11 mouse cellular contexts compared by ENCODE assay signal in the genomic region with DNA sequence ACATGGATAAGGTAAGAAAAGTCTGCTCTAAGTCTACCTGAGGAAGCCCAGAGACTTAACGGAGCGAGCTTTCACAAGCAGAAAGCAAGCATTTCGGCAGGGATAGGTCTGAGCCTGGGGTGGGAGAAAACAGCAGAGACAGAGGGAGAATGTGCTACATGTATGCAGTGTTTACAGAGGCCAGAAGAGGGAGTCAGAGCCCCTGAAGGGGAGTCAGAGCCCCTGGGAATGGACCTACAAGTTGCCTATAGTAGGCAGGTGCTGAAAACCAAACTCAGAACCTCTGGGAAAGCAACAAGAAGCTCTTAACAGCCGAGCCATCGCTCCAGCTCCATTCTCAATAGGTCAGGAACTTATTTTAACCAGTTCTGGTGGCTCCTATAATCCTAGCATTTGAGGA. TPM values are rescaled to one million over a fixed set of nuclear protein-coding genes. Genes with fewer than 3 reads are reported as not detected.
DNase-seq lines count a peak whose midpoint lies in the region; ATAC-seq lines count a peak whose summit lies in the region.
"Had no signal": no experiment of that assay in that cellular context is flagged by ENCODE, and none has a peak within 500 bp of the region (broad histone marks: within the 10 kb centered on the region; RNA-seq: fewer than 3 reads in every experiment).

No protein-coding gene starts in this region.

- H3K4me2 ChIP-seq in forebrain, embryonic 13.5 days, result peak overlapping the region; percentile 85; the same call in 1 of the 2 replicates
- H3K4me2 ChIP-seq in forebrain, embryonic 11.5 days (ENCODE audit: low read depth, low read length, severe bottlenecking), result no peak overlapping the region
- H3K4me2 ChIP-seq in liver, embryonic 13.5 days, result peak overlapping the region; percentile 82

- no peaks in the 10 kb centered on the region for H3K9me3 ChIP-seq in forebrain, embryonic 13.5 days (replicated peaks)
- no peaks in the 10 kb centered on the region for H3K9me3 ChIP-seq in forebrain, embryonic 11.5 days (ENCODE audit: control insufficient read depth, low read length)
- H3K9me3 ChIP-seq in liver, embryonic 13.5 days (replicated peaks), result no peaks in the 10 kb centered on the region

- no peak for DNase-seq in forebrain, embryonic 11.5 days (ENCODE audit: low spot score)
- DNase-seq in 3T3-L1 (ENCODE audit: low read depth, low spot score) (peak; percentile 40), ZHBTc4 (ENCODE audit: low read depth, low spot score) (peak; percentile 75)
- no peak for DNase-seq in liver, embryonic 13.5 days
- no peak for DNase-seq in ovary, adult 18-20 months (ENCODE audit: low spot score)
- no peak for DNase-seq in adrenal gland, adult 18-20 months (ENCODE audit: low spot score in 2 of 2)
- no peak for DNase-seq in heart, postnatal 25 days (ENCODE audit: low spot score)
- DNase-seq: cerebellum, postnatal 14 days; gastrocnemius, postnatal 25 days had no signal

- H3K4me3 ChIP-seq in forebrain, embryonic 13.5 days, result 0 out of 2 replicates have a peak overlapping the region, but pooled peaks have one; percentile 97
- H3K4me3 ChIP-seq in forebrain, embryonic 11.5 days (ENCODE audit: low read depth, low read length), result no peak overlapping the region
- peak overlapping the region; percentile 91 for H3K4me3 ChIP-seq in liver, embryonic 13.5 days (replicated peaks)

- H3K27me3 ChIP-seq in forebrain, embryonic 13.5 days, result no peaks in the 10 kb centered on the region
- no peaks in the 10 kb centered on the region for H3K27me3 ChIP-seq in forebrain, embryonic 11.5 days (ENCODE audit: control insufficient read depth, insufficient read depth, low read length)
- no peaks in the 10 kb centered on the region for H3K27me3 ChIP-seq in liver, embryonic 13.5 days

- WGBS in forebrain, embryonic 13.5 days, result 83% methylated on average over 5 of the region's 5 CpGs
- 85% methylated on average over 5 of the region's 5 CpGs for WGBS in forebrain, embryonic 11.5 days
- 75% methylated on average over 5 of the region's 5 CpGs for WGBS in liver, embryonic 13.5 days (ENCODE audit: insufficient replicate concordance)

- H3K9ac ChIP-seq in forebrain, embryonic 13.5 days, result no peak overlapping the region
- no peak overlapping the region for H3K9ac ChIP-seq in forebrain, embryonic 11.5 days (ENCODE audit: low read length)
- H3K9ac ChIP-seq in liver, embryonic 13.5 days, result peak overlapping the region; percentile 93

- H3K4me1 ChIP-seq in forebrain, embryonic 13.5 days, result peaks cover 20% of the 10 kb centered on the region
- H3K4me1 ChIP-seq in forebrain, embryonic 11.5 days (replicated peaks; ENCODE audit: control insufficient read depth, insufficient read depth, low read length), result peaks cover 2% of the 10 kb centered on the region; the same call in 1 of the 2 replicates
- peaks cover 41% of the 10 kb centered on the region for H3K4me1 ChIP-seq in liver, embryonic 13.5 days (replicated peaks)

- intact Hi-C loops in heart, postnatal 25 days (cut with DNase I), result loop anchor here (5.0 kb wide), 1 partner anchor 348 kb away; no protein-coding TSS in a partner anchor

- no peak overlapping the region for H3K27ac ChIP-seq in forebrain, embryonic 13.5 days
- H3K27ac ChIP-seq in forebrain, embryonic 11.5 days (ENCODE audit: low read depth, low read length), result no peak overlapping the region
- H3K27ac ChIP-seq in liver, embryonic 13.5 days, result no peak overlapping the region
- H3K27ac ChIP-seq: kidney, postnatal 0 days had no signal

- ATAC-seq in forebrain, embryonic 13.5 days, result no peak
- no peak for ATAC-seq in forebrain, embryonic 11.5 days (replicated peaks; ENCODE audit: low FRiP score)
- no peak for ATAC-seq in liver, embryonic 13.5 days (ENCODE audit: low read depth)

- H3K36me3 ChIP-seq in forebrain, embryonic 13.5 days (ENCODE audit: poor library complexity, severe bottlenecking), result peaks cover 40% of the 10 kb centered on the region
- peaks cover 5% of the 10 kb centered on the region for H3K36me3 ChIP-seq in forebrain, embryonic 11.5 days (ENCODE audit: control insufficient read depth, insufficient read depth, low read length)
- H3K36me3 ChIP-seq in liver, embryonic 13.5 days, result peaks cover 48% of the 10 kb centered on the region

RNA-seq across cellular contexts. Expression of a gene that starts 1.5 kb away (rescaled TPM):
- 75.3 and 76.3 TPM in 2 replicates for polyA plus RNA-seq in forebrain, embryonic 13.5 days (2015; fragmentation: Nextera tagmentation; extraction: Ambion mirVana)
- 70.0 and 78.2 TPM in 2 replicates for polyA plus RNA-seq in forebrain, embryonic 11.5 days (2014; fragmentation: Nextera tagmentation; extraction: Ambion mirVana)
- 53.5 and 54.9 TPM in 2 replicates for polyA plus RNA-seq in liver, embryonic 13.5 days (2015; fragmentation: Nextera tagmentation; extraction: Ambion mirVana)
- 1 to 10 TPM; 8.8 to 9.9 TPM for total RNA-seq in adrenal gland, adult 18-20 months (2021)
- total RNA-seq in heart, postnatal 25 days (2021), result 10 to 100 TPM in 1 of 2 experiments, 1 to 10 TPM in 1; 7.6 to 10.2 TPM

RNA-seq across cellular contexts. Expression of a gene that starts 34.6 kb away (rescaled TPM):
- polyA plus RNA-seq in forebrain, embryonic 13.5 days (2015; fragmentation: Nextera tagmentation; extraction: Ambion mirVana), result 2.3 and 2.9 TPM in 2 replicates
- polyA plus RNA-seq in forebrain, embryonic 11.5 days (2014; fragmentation: Nextera tagmentation; extraction: Ambion mirVana), result 3.7 and 3.9 TPM in 2 replicates
- 2.3 and 2.5 TPM in 2 replicates for polyA plus RNA-seq in liver, embryonic 13.5 days (2015; fragmentation: Nextera tagmentation; extraction: Ambion mirVana)
- 1 to 10 TPM; 7.7 to 7.9 TPM for total RNA-seq in adrenal gland, adult 18-20 months (2021)
- 1 to 10 TPM; 5.4 to 6.4 TPM for total RNA-seq in heart, postnatal 25 days (2021)

RNA-seq across cellular contexts. Expression of a gene that starts 34.7 kb away (rescaled TPM):
- polyA plus RNA-seq in forebrain, embryonic 13.5 days (2015; fragmentation: Nextera tagmentation; extraction: Ambion mirVana), result 5.8 and 6.3 TPM in 2 replicates
- polyA plus RNA-seq in forebrain, embryonic 11.5 days (2014; fragmentation: Nextera tagmentation; extraction: Ambion mirVana), result 11.8 and 13.6 TPM in 2 replicates
- polyA plus RNA-seq in liver, embryonic 13.5 days (2015; fragmentation: Nextera tagmentation; extraction: Ambion mirVana), result 3.4 and 5.2 TPM in 2 replicates
- 10 to 100 TPM in 1 of 2 experiments, 1 to 10 TPM in 1; 9.4 to 11.6 TPM for total RNA-seq in adrenal gland, adult 18-20 months (2021)
- 1 to 10 TPM; 5.7 to 7.3 TPM for total RNA-seq in heart, postnatal 25 days (2021)

RNA-seq across cellular contexts. Expression of a gene that starts 42.9 kb away (rescaled TPM):
- polyA plus RNA-seq in forebrain, embryonic 13.5 days (2015; fragmentation: Nextera tagmentation; extraction: Ambion mirVana), result 1.2 and 2.0 TPM in 2 replicates
- polyA plus RNA-seq in forebrain, embryonic 11.5 days (2014; fragmentation: Nextera tagmentation; extraction: Ambion mirVana), result 1.3 and 1.4 TPM in 2 replicates
- polyA plus RNA-seq in liver, embryonic 13.5 days (2015; fragmentation: Nextera tagmentation; extraction: Ambion mirVana), result 0.97 and 1.3 TPM in 2 replicates
- total RNA-seq in adrenal gland, adult 18-20 months (2021), result 1 to 10 TPM; 3.5 to 4.9 TPM
- 10 to 100 TPM; 32.8 to 47.4 TPM for total RNA-seq in heart, postnatal 25 days (2021)

RNA-seq across cellular contexts. Expression of a gene that starts 44.1 kb away (rescaled TPM):
- polyA plus RNA-seq in forebrain, embryonic 13.5 days (2015; fragmentation: Nextera tagmentation; extraction: Ambion mirVana), result 66.5 and 68.5 TPM in 2 replicates
- 68.3 and 68.7 TPM in 2 replicates for polyA plus RNA-seq in forebrain, embryonic 11.5 days (2014; fragmentation: Nextera tagmentation; extraction: Ambion mirVana)
- polyA plus RNA-seq in liver, embryonic 13.5 days (2015; fragmentation: Nextera tagmentation; extraction: Ambion mirVana), result 57.8 and 62.1 TPM in 2 replicates
- 10 to 100 TPM; 75.4 to 83.9 TPM for total RNA-seq in adrenal gland, adult 18-20 months (2021)
- total RNA-seq in heart, postnatal 25 days (2021), result 10 to 100 TPM; 41.2 to 46.8 TPM

Comparison
In these comparisons a context has a peak if more than half of its experiments do, and no peak if none do; other contexts are left out.
1. DNase-seq: peak in 3T3-L1 (single experiment) and ZHBTc4 (single experiment); none in forebrain, embryonic 11.5 days (single experiment), liver, embryonic 13.5 days (single experiment), ovary, adult 18-20 months (single experiment), adrenal gland, adult 18-20 months (0 of 2) and heart, postnatal 25 days (single experiment).